Mouse (Mus musculus) gastrocnemius, postnatal 10 days (tissue): ENCODE results near the gene Bax. TPM values are rescaled to one million over a fixed set of nuclear protein-coding genes. Genes with fewer than 3 reads are reported as not detected.
"Not testable (repeated sequence)": the region's sequence is repeated elsewhere in the genome, so short reads cannot be mapped to it uniquely, and the experiment has no call there.

Experiments used
- DNase-seq: peaks from one replicate; pipeline ENCODE4 v3.0.0; 2021; ENCODE audit warnings: mixed read lengths
- total RNA-seq, 2 experiments: library from RNA; stranded (reverse); gene quantifications; 2 replicates each; pipeline ENCODE4 v1.2.3; 2021

Gene Bax
- total RNA-seq, 2 experiments from 2014 or later: 29.4 to 29.6 TPM

GRCm38 (mm10) chr7:45481374-45481927 is 14.8 kb upstream of the Bax start, which contains the start of gene Tulp2:
Tulp2 (plus strand) TSS chr7:45481877.
- DNase-seq: peak; percentile 53

- DNase-seq: not testable (repeated sequence)
These were observed 13.6 kb upstream of the Bax start for GRCm38 (mm10) chr7:45480310-45480709.

GRCm38 (mm10) chr7:45478774-45479173 is 12.1 kb upstream of the Bax start:
- DNase-seq: no peak

- DNase-seq: no peak
These were observed 10.3 kb upstream of the Bax start for GRCm38 (mm10) chr7:45477003-45477402.

- DNase-seq: no peak
These were observed 9.8 kb upstream of the Bax start for GRCm38 (mm10) chr7:45476453-45476852.

- no peak for DNase-seq
These were observed 8.7 kb upstream of the Bax start for GRCm38 (mm10) chr7:45475291-45475969.

GRCm38 (mm10) chr7:45470869-45471268 is 4.2 kb upstream of the Bax start:
- DNase-seq: peak; percentile 74

- no peak for DNase-seq
These were observed 482 bp upstream of the Bax start for GRCm38 (mm10) chr7:45467090-45467670.

GRCm38 (mm10) chr7:45465549-45465948 is 1.1 kb downstream of the Bax start:
- no peak for DNase-seq

GRCm38 (mm10) chr7:45465112-45465511 is 1.6 kb downstream of the Bax start:
- no peak for DNase-seq

GRCm38 (mm10) chr7:45463987-45464778 is 2.5 kb downstream of the Bax start:
- no peak for DNase-seq

- not testable (repeated sequence) for DNase-seq
These were observed 3.8 kb downstream of the Bax start for GRCm38 (mm10) chr7:45462868-45463267.

GRCm38 (mm10) chr7:45462325-45462724 is 4.4 kb downstream of the Bax start:
- DNase-seq: no peak

GRCm38 (mm10) chr7:45461781-45462180 is 4.9 kb downstream of the Bax start:
- no peak for DNase-seq

- DNase-seq: no peak
These were observed 5.4 kb downstream of the Bax start for GRCm38 (mm10) chr7:45461326-45461725.

- peak; percentile 59 for DNase-seq
These were observed 5.8 kb downstream of the Bax start for GRCm38 (mm10) chr7:45460860-45461314.

GRCm38 (mm10) chr7:45460377-45460776 is 6.3 kb downstream of the Bax start:
- DNase-seq: no peak

GRCm38 (mm10) chr7:45459564-45460140 is 7.0 kb downstream of the Bax start, which contains the start of gene Ftl1:
Ftl1 (minus strand) TSS chr7:45459884.
- peak; percentile 90 for DNase-seq

- peak; percentile 90 for DNase-seq
These were observed 7.7 kb downstream of the Bax start for GRCm38 (mm10) chr7:45458748-45459563.

- DNase-seq: no peak
These were observed 9.3 kb downstream of the Bax start for GRCm38 (mm10) chr7:45457204-45458060.
